Mouse (Mus musculus) C2C12 (cell line): ENCODE measurements around the gene Rsu1. TPM values are rescaled to one million over a fixed set of nuclear protein-coding genes. Genes with fewer than 3 reads are reported as not detected.

Experiments used
- H3K27me3 ChIP-seq: one replicate; pipeline ENCODE4 v1.6.1; 2011; ENCODE audit not compliant: control insufficient read depth, insufficient read depth, insufficient read length
- H3K36me3 ChIP-seq: one replicate; pipeline ENCODE4 v1.6.1; 2011; ENCODE audit not compliant: control insufficient read depth, insufficient read depth
- H3K4me3 ChIP-seq: one replicate; pipeline ENCODE4 v1.5.1; 2011; ENCODE audit warnings: mild to moderate bottlenecking, control low read depth; ENCODE audit not compliant: poor library complexity, insufficient read depth, severe bottlenecking
- H3K79me2 ChIP-seq: one replicate; pipeline ENCODE4 v1.6.1; 2011; ENCODE audit not compliant: control insufficient read depth, insufficient read depth
- H3K79me3 ChIP-seq: one replicate; pipeline ENCODE4 v1.6.1; 2011; ENCODE audit warnings: low read depth, control low read depth
- H3ac ChIP-seq: one replicate; pipeline ENCODE3; 2011; ENCODE audit warnings: low read depth; ENCODE audit not compliant: control insufficient read depth, insufficient read length
- CEBPB ChIP-seq: IDR thresholded peaks from one replicate; pipeline ENCODE4 v1.6.1; 2011; ENCODE audit warnings: low read depth, mild to moderate bottlenecking, control low read depth, moderate library complexity
- CTCF ChIP-seq: IDR thresholded peaks from one replicate; pipeline ENCODE4 v1.5.1; 2011; ENCODE audit not compliant: control insufficient read depth, insufficient read depth, insufficient read length
- FOSL1 ChIP-seq: IDR thresholded peaks from one replicate; pipeline ENCODE4 v1.8.0; 2011; ENCODE audit warnings: mild to moderate bottlenecking, low read length; ENCODE audit not compliant: poor library complexity, insufficient read depth, severe bottlenecking
- MAX ChIP-seq: IDR thresholded peaks from one replicate; pipeline ENCODE4 v1.6.1; 2011; ENCODE audit warnings: mild to moderate bottlenecking, control low read depth
- MYOD1 ChIP-seq: IDR thresholded peaks from one replicate; pipeline ENCODE4 v1.6.1; 2011; ENCODE audit warnings: low read depth; ENCODE audit not compliant: control insufficient read depth, insufficient read length
- MYOG ChIP-seq: IDR thresholded peaks from one replicate; pipeline ENCODE4 v1.6.1; 2011; ENCODE audit not compliant: control insufficient read depth, insufficient read length; ENCODE audit errors: extremely low read depth
- USF1 ChIP-seq: IDR thresholded peaks from one replicate; pipeline ENCODE4 v1.6.1; 2011; ENCODE audit warnings: low read depth, mild to moderate bottlenecking, control low read depth, moderate library complexity
- polyA plus RNA-seq: library from polyadenylated mRNA; unstranded; fragments of >200 nt; fragmentation: generic; extraction: Trizol; gene quantifications from one replicate; pipeline ENCODE4 v1.2.1, GENCODE M21; 2012; ENCODE audit warnings: missing spikeins

The Rsu1 gene
- polyA plus RNA-seq, 1 experiment: 104 TPM

- no peaks in the 10 kb centered on the region for H3K79me2 ChIP-seq
- H3K4me3 ChIP-seq: no peak overlapping the region
- no peaks in the 10 kb centered on the region for H3K79me3 ChIP-seq
- H3K27me3 ChIP-seq: no peaks in the 10 kb centered on the region
- no peaks in the 10 kb centered on the region for H3K36me3 ChIP-seq
- H3ac ChIP-seq: no peak overlapping the region
- no peak for TF ChIP-seq MYOG
- no peak for TF ChIP-seq CEBPB
- TF ChIP-seq MAX: no peak
- no peak for TF ChIP-seq MYOD1
- TF ChIP-seq FOSL1: no peak
- no peak for TF ChIP-seq CTCF
- TF ChIP-seq USF1: no peak
Measured at GRCm38 (mm10) chr2:13060426-13061170, 210.6 kb downstream of the Rsu1 start.

DNA sequence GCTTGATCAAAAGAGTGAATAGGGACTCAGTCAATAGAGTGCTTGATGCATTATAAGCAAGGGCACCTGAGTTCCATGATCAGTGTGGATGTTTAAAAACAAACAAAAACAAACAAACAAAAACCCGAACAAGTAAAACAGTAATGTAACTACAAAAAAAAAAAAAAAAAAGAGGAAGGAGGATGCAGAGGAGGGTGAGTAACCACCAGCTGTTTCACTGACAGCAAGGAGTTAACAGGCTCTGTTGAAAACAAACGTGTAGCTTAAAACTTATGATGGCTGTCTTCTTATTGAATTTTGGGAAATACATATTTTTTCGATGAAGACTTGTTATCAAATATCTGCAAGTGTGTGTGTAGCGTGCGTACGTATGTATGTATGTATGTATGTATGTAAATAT, 222.6 kb downstream of the Rsu1 start:
- TF ChIP-seq USF1 (no peak), CEBPB (no peak), CTCF (no peak), MAX (no peak), FOSL1 (no peak), MYOG (no peak), MYOD1 (no peak)
- no peaks in the 10 kb centered on the region for H3K36me3 ChIP-seq
- H3K4me3 ChIP-seq: no peak overlapping the region

GRCm38 (mm10) chr2:13044555-13044954, 226.7 kb downstream of the Rsu1 start:
- TF ChIP-seq USF1 (no peak), MYOD1 (no peak), CEBPB (no peak), MAX (no peak), FOSL1 (no peak), CTCF (no peak), MYOG (no peak)
- Histone ChIP-seq H3K36me3 (no peaks in the 10 kb centered on the region), H3K4me3 (no peak overlapping the region), H3K79me3 (no peaks in the 10 kb centered on the region), H3K27me3 (no peaks in the 10 kb centered on the region), H3ac (no peak overlapping the region), H3K79me2 (no peaks in the 10 kb centered on the region)

More for the DNA sequence above, 222.6 kb downstream of the Rsu1 start:
- H3ac ChIP-seq: no peak overlapping the region
- no peaks in the 10 kb centered on the region for H3K79me3 ChIP-seq
- H3K79me2 ChIP-seq: no peaks in the 10 kb centered on the region
- no peaks in the 10 kb centered on the region for H3K27me3 ChIP-seq

DNA sequence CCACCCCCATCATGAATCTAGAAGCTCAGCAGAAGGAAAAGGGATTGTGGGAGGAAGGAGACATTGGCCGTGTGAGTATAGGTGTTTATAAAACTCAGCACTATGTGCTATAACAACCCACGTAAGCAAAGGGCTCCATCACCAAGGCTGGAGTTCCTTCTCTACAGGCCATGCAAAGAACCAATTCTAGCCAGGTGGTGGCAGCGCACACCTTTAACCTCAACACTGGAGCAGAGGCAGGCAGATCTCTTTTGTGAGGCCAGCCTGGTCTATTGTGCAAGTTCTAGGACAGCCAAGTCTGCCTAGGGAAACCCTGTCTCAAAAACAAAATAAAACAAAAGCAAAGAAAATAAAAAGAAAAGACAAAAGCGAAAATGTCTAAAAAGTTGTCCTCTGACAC, 231.4 kb downstream of the Rsu1 start:
- no peak for TF ChIP-seq CEBPB
- TF ChIP-seq MYOD1: no peak
- no peak for TF ChIP-seq MYOG
- no peak for TF ChIP-seq CTCF
- TF ChIP-seq USF1: no peak
- TF ChIP-seq FOSL1: no peak
- TF ChIP-seq MAX: no peak
- no peak overlapping the region for H3ac ChIP-seq

DNA sequence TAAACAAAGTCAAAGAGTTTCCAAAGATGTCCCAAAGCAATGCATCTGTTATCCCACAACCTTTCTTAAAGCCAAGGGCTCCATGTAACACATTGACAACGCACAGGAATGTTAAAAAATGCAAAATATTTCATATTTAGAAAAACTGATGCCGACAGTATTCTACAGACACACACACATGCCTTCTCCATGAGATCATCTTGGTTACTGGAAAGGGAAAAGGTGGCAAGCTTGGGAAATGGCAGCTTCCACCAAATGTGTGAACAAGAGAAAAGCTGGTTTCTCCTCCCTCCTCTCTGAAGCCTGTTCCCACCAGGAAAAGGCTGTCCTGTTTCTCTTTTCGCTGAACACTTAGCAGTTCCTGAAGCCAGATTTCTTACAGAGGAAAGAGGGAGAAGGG, 232.4 kb downstream of the Rsu1 start:
- H3K27me3 ChIP-seq: peaks cover 4% of the 10 kb centered on the region
- H3ac ChIP-seq: no peak overlapping the region
- no peaks in the 10 kb centered on the region for H3K79me3 ChIP-seq
- TF ChIP-seq MYOD1 (no peak), MAX (no peak), USF1 (no peak), CTCF (no peak), MYOG (no peak), FOSL1 (no peak), CEBPB (no peak)
- H3K36me3 ChIP-seq: no peaks in the 10 kb centered on the region
- H3K79me2 ChIP-seq: no peaks in the 10 kb centered on the region
- no peak overlapping the region for H3K4me3 ChIP-seq

More for the DNA sequence above, 231.4 kb downstream of the Rsu1 start:
- Histone ChIP-seq H3K36me3 (no peaks in the 10 kb centered on the region), H3K79me3 (no peaks in the 10 kb centered on the region), H3K4me3 (no peak overlapping the region), H3K79me2 (no peaks in the 10 kb centered on the region), H3K27me3 (peaks cover 4% of the 10 kb centered on the region)

Other genes starting within 250 kb of the Rsu1 start
- 0.36 TPM for gene Cubn, start 220.4 kb upstream of the Rsu1 start, polyA plus RNA-seq